Mouse (Mus musculus) erythroblast, embryonic 14.5 days (primary cell): ENCODE results near the gene Sf3b2. TPM values are rescaled to one million over a fixed set of nuclear protein-coding genes. Genes with fewer than 3 reads are reported as not detected.
A peak's percentile ranks its signal among the peaks of the same experiment; 100 is the strongest.

Source experiments
- H3K27me3 ChIP-seq: 2 replicates; pipeline ENCODE4 v1.6.1; 2012; ENCODE audit warnings: inconsistent platforms; ENCODE audit not compliant: control insufficient read depth
- H3K36me3 ChIP-seq: 2 replicates; pipeline ENCODE4 v1.6.1; 2012; ENCODE audit warnings: mild to moderate bottlenecking, inconsistent platforms; ENCODE audit not compliant: control insufficient read depth
- H3K4me1 ChIP-seq: 2 replicates; pipeline ENCODE4 v1.6.1; 2012; ENCODE audit warnings: inconsistent platforms; ENCODE audit not compliant: control insufficient read depth
- H3K4me3 ChIP-seq: replicated peaks from 2 replicates; pipeline ENCODE3; 2012; ENCODE audit warnings: moderate library complexity, mild to moderate bottlenecking, inconsistent platforms
- H3K9me3 ChIP-seq: 2 replicates; pipeline ENCODE4 v1.6.1; 2012; ENCODE audit warnings: low read length, inconsistent platforms, mixed read lengths; ENCODE audit not compliant: control insufficient read depth
- GATA1 ChIP-seq: IDR thresholded peaks from 2 replicates; pipeline ENCODE4 v1.6.1; 2012; ENCODE audit warnings: low read length, inconsistent platforms, mixed read lengths
- TAL1 ChIP-seq: IDR thresholded peaks from 3 replicates; pipeline ENCODE4 v1.6.1; 2012; ENCODE audit warnings: low read length, inconsistent platforms, mixed read lengths
- polyA plus RNA-seq: library from polyadenylated mRNA; stranded (reverse); fragments of >175 nt; gene quantifications from 2 replicates; pipeline ENCODE4 v1.2.3, GENCODE M21; 2012

The Sf3b2 gene
- polyA plus RNA-seq, 1 experiment: 23.0 TPM

GRCm38 (mm10) chr19:5276531-5276930, 18.7 kb downstream of the Sf3b2 start:
- Histone ChIP-seq H3K27me3 (no peaks in the 10 kb centered on the region), H3K4me1 (peaks cover 28% of the 10 kb centered on the region), H3K4me3 (no peak overlapping the region), H3K36me3 (peaks cover 74% of the 10 kb centered on the region), H3K9me3 (no peaks in the 10 kb centered on the region)
- TF ChIP-seq TAL1 (no peak), GATA1 (no peak)

GRCm38 (mm10) chr19:5275736-5276135, 19.5 kb downstream of the Sf3b2 start:
- Histone ChIP-seq H3K9me3 (no peaks in the 10 kb centered on the region), H3K4me1 (peaks cover 28% of the 10 kb centered on the region), H3K27me3 (no peaks in the 10 kb centered on the region), H3K36me3 (peaks cover 66% of the 10 kb centered on the region), H3K4me3 (no peak overlapping the region)
- TF ChIP-seq TAL1 (no peak), GATA1 (no peak)

- peaks cover 59% of the 10 kb centered on the region for H3K36me3 ChIP-seq
- H3K27me3 ChIP-seq: no peaks in the 10 kb centered on the region
- no peak overlapping the region for H3K4me3 ChIP-seq
- no peaks in the 10 kb centered on the region for H3K9me3 ChIP-seq
- TF ChIP-seq GATA1: no peak
- no peak for TF ChIP-seq TAL1
- H3K4me1 ChIP-seq: peaks cover 31% of the 10 kb centered on the region
These were observed 20.6 kb downstream of the Sf3b2 start for GRCm38 (mm10) chr19:5274641-5275040.

- Histone ChIP-seq H3K4me1 (peaks cover 34% of the 10 kb centered on the region), H3K36me3 (peaks cover 51% of the 10 kb centered on the region)
- TF ChIP-seq GATA1 (no peak), TAL1 (no peak)
These were observed 21.3 kb downstream of the Sf3b2 start for GRCm38 (mm10) chr19:5273916-5274315.

GRCm38 (mm10) chr19:5272801-5273733, 22.2 kb downstream of the Sf3b2 start, which contains the start of gene Pacs1:
Pacs1 (minus strand) TSS chr19:5273119.
- no peaks in the 10 kb centered on the region for H3K9me3 ChIP-seq
- H3K4me1 ChIP-seq: peaks cover 43% of the 10 kb centered on the region
- TF ChIP-seq TAL1: no peak
- TF ChIP-seq GATA1: no peak
- H3K27me3 ChIP-seq: no peaks in the 10 kb centered on the region
- peak within 1 kb of the TSS; percentile 77 for H3K4me3 ChIP-seq
- peaks cover 43% of the 10 kb centered on the region for H3K36me3 ChIP-seq

More at GRCm38 (mm10) chr19:5273916-5274315, 21.3 kb downstream of the Sf3b2 start:
- Histone ChIP-seq H3K4me3 (no peak overlapping the region), H3K27me3 (no peaks in the 10 kb centered on the region), H3K9me3 (no peaks in the 10 kb centered on the region)

- TF ChIP-seq TAL1 (no peak), GATA1 (no peak)
- Histone ChIP-seq H3K27me3 (no peaks in the 10 kb centered on the region), H3K4me1 (peaks cover 50% of the 10 kb centered on the region), H3K4me3 (peak overlapping the region; percentile 77), H3K9me3 (no peaks in the 10 kb centered on the region), H3K36me3 (peaks cover 36% of the 10 kb centered on the region)
These were observed 22.9 kb downstream of the Sf3b2 start for GRCm38 (mm10) chr19:5272326-5272795.

- Histone ChIP-seq H3K4me1 (peaks cover 59% of the 10 kb centered on the region), H3K9me3 (no peaks in the 10 kb centered on the region), H3K36me3 (peaks cover 29% of the 10 kb centered on the region), H3K4me3 (peak overlapping the region; percentile 77), H3K27me3 (no peaks in the 10 kb centered on the region)
- TF ChIP-seq TAL1: no peak
- no peak for TF ChIP-seq GATA1
These were observed 23.8 kb downstream of the Sf3b2 start for GRCm38 (mm10) chr19:5271430-5271829.

- peaks cover 17% of the 10 kb centered on the region for H3K36me3 ChIP-seq
- no peak for TF ChIP-seq TAL1
- no peak for TF ChIP-seq GATA1
- peaks cover 71% of the 10 kb centered on the region for H3K4me1 ChIP-seq
- H3K9me3 ChIP-seq: no peaks in the 10 kb centered on the region
- no peak overlapping the region for H3K4me3 ChIP-seq
- H3K27me3 ChIP-seq: no peaks in the 10 kb centered on the region
These were observed 25.9 kb downstream of the Sf3b2 start for GRCm38 (mm10) chr19:5269392-5269791.

- TF ChIP-seq GATA1 (no peak), TAL1 (no peak)
- Histone ChIP-seq H3K4me1 (peaks cover 67% of the 10 kb centered on the region), H3K36me3 (peaks cover 12% of the 10 kb centered on the region), H3K4me3 (peak overlapping the region; percentile 51), H3K9me3 (no peaks in the 10 kb centered on the region), H3K27me3 (no peaks in the 10 kb centered on the region)
These were observed 26.4 kb downstream of the Sf3b2 start for GRCm38 (mm10) chr19:5268875-5269274.
